Mouse (Mus musculus) ES-E14 (cell line): ENCODE results near the gene Gpr45.

Source experiments
- HCFC1 ChIP-seq: IDR thresholded peaks from 2 replicates; pipeline ENCODE4 v1.6.1; 2012; ENCODE audit warnings: low read length, inconsistent platforms, borderline replicate concordance; ENCODE audit not compliant: insufficient read depth
- ZC3H11A ChIP-seq: IDR thresholded peaks from 2 replicates; pipeline ENCODE4 v1.6.1; 2012; ENCODE audit warnings: low read depth, mild to moderate bottlenecking, inconsistent platforms, low read length, borderline replicate concordance

GRCm38 (mm10) chr1:43070726-43071125 lies 118.1 kb downstream of the Gpr45 start:
- no peak for TF ChIP-seq ZC3H11A
- no peak for TF ChIP-seq HCFC1
